Mouse (Mus musculus) erythroid progenitor cell, adult 5-6 weeks (primary cell): ENCODE data around the gene Gas2l3. TPM values are rescaled to one million over a fixed set of nuclear protein-coding genes. Genes with fewer than 3 reads are reported as not detected.

Source experiments
- ATAC-seq: replicated peaks from 2 replicates; pipeline ENCODE4 v1.8.0; 2016; ENCODE audit warnings: moderate number of reproducible peaks, mild to moderate bottlenecking, moderate TSS enrichment, inconsistent platforms; ENCODE audit not compliant: poor library complexity, low FRiP score, severe bottlenecking
- total RNA-seq, 2 experiments: library from RNA; stranded (forward) in 1 of 2; stranded (reverse) in 1 of 2; fragments of 150-400 nt in 1 of 2; fragments of 186-747, 209-891 nt in 1 of 2; gene quantifications; 2 replicates each; pipeline versions ENCODE4 v1.2.3 to v1.2.4; 2015 to 2017; ENCODE audit warnings: low replicate concordance in 2 of 2

Gene Gas2l3
- total RNA-seq, 2 experiments from 2014 or later, result 53.2 to 110 TPM

DNA sequence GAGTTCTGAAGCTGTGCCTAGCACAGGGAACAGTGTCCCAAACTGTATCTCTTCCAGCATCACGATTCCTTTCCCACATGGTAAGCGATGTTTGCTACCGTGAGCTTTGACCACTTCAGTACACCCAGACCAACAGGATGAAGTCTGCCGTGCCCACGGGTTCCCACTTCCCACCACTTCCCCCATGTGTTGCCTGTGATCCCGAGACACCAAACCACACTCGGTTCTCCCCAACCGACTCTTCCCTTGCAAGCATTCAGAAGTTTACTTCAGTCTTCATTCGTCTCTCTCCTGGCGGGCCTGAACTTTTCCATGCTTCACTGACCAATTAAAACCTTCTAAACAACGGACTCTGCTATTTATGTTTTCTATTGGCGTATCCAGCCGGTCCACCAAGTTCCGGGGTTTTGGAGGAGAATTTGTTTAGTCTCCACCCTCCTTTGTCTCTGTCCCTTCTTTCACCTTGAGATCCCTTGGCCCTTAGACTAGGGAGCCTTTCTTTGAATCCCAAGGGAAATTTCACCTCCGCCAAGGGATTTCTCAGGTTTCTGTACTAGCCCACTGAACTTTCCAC, 9.4 kb upstream of the Gas2l3 start:
- ATAC-seq, result no peak

GRCm38 (mm10) chr10:89450411-89450810, 6.6 kb upstream of the Gas2l3 start:
- no peak for ATAC-seq

GRCm38 (mm10) chr10:89444381-89444780, 614 bp upstream of the Gas2l3 start:
- 0 out of 2 replicates have a peak, but pooled peaks have one; percentile 4 for ATAC-seq

DNA sequence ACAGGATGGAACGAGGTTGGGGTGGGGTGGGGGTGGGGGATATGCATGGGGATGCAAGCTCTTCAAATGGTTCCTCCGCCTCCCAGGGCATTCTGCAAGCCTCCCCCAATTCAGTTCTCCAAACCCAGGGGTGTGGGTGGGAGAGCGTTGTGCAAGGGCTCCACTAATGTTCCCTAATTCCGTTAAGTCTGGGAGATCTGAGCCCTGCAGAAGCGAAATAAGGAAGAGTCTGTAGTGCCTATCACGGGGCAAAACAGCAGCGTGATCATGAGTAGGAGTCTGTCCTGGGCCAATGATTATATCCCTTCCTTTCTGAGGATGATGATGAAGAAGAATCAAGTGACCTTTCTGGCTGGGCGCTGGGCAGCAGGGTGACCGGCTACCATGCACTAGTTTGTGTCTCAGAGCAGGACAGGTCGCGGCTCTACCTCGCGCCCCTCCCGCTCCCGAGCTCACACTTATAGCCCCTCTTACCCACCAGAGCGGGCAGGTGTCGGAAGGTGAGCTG, 598 bp downstream of the Gas2l3 start:
- ATAC-seq, result peak; percentile 36; the same call in 1 of the 2 replicates

DNA sequence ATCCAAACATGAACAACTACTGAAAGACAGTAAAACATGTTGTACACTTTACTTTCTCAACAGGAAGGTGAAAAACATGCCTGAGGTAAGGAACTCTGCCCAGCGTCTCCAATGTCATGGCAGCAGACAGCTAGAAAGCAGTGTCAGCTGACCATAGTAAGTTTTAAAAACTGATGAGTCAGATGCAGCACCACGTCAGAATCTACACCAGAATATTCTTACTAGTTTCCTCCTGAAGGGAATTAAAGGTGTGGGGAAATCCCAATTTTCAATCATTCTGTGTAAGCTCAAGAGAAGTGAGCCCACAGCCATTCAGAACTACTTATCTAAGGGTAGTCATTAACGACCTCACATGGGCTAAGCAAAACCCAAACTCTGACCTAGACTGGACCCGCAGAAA, 1.1 kb downstream of the Gas2l3 start:
- peak; percentile 52 for ATAC-seq

DNA sequence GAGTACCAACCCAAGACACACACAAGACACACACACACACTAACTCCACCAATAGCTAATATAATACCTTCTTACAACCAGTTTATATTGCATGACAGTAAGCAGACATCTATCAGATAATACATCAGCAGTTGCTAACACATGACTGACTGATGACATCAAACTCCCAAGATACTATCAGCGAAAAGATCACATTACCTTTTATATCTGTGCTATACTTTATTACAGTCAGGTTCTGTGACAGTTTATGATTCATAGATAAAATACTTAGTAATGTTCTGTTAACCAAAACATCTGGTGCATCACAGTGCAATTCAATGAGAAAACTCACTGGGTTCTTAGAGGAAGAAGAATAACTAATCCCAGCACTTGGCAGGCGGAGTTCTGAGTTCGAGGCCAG, 1.8 kb downstream of the Gas2l3 start:
- no peak for ATAC-seq

DNA sequence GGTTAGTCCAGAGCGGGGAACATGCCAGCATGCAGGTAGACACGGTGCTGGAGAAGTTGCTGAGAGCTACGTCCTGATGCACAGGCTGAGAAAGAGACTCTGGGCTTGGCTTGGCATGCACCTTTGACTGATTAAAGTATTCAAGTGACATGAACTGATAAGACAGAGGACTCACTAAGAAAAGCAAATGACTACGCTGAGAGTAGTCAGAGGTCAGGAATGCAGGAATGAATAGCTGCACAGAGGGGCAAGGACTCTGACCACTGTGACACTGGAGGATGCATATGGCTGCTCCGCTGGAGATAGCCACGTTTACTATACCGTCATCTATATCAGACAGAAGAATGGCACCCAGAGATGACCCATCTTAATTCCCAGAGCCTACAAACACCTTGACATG, 4.4 kb downstream of the Gas2l3 start:
- ATAC-seq, result no peak

GRCm38 (mm10) chr10:89437996-89438395, 5.8 kb downstream of the Gas2l3 start:
- no peak for ATAC-seq

DNA sequence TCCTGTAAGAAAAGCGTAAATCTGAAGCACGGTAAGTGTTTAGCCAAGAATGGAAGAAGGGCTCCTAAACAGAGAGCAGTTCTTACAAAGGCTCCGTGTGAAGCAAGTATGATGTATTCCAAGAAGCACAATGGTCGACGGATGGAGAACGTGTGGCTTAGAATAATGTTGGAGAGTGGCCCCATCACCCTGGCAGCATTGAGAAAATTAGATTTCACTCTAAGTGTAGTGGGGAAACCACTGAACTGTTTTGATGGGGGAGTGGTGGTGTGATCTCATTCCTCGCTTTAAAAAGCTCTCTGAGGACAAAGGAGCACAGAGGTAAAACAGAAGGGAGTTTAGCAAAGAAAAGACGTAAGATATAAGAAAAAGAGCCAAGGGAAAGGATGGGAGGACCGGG, 6.3 kb downstream of the Gas2l3 start:
- no peak for ATAC-seq

GRCm38 (mm10) chr10:89435920-89436319, 7.8 kb downstream of the Gas2l3 start:
- ATAC-seq, result no peak

GRCm38 (mm10) chr10:89435413-89435812, 8.4 kb downstream of the Gas2l3 start:
- no peak for ATAC-seq

- ATAC-seq, result no peak
Observed at GRCm38 (mm10) chr10:89434509-89435210, 9.1 kb downstream of the Gas2l3 start.

DNA sequence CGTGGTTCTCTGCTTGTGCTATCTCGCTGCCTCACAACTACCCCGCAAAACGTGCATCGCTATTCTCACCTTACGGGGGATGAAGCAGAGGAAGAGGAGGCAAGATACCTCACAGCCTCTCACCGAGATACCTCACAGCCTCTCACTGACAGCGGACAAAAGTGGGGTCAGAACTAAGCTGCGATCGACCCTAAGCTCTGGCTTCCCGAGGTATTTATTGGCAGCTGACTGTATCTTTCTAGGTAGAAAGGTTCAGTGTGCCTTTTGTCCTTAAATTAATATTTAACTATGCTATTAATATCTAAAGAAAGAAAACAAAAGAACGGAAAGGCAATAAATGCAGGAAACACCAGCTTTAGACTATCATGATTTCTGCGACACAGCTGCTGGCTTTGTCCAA, 11.0 kb downstream of the Gas2l3 start:
- no peak for ATAC-seq

DNA sequence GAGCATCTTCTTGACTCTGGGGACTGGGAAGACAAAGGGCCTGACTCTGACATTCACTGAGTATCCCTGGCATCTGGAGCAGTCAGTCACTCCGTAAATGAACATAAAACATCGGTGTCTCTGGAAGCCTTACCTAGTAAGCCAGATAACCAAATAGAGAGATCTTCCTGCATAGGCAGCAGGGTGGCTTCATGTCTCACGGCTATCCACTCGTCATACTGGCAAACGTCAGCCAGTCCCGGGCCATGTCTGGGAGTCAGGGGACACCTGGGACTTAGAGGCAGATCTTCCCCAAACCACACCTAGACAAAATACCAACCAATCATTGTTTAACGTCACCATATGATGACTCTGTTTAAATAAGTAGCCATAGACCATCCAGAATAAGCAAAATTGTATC, 13.0 kb downstream of the Gas2l3 start:
- no peak for ATAC-seq

GRCm38 (mm10) chr10:89424800-89425393, 18.9 kb downstream of the Gas2l3 start:
- no peak for ATAC-seq

DNA sequence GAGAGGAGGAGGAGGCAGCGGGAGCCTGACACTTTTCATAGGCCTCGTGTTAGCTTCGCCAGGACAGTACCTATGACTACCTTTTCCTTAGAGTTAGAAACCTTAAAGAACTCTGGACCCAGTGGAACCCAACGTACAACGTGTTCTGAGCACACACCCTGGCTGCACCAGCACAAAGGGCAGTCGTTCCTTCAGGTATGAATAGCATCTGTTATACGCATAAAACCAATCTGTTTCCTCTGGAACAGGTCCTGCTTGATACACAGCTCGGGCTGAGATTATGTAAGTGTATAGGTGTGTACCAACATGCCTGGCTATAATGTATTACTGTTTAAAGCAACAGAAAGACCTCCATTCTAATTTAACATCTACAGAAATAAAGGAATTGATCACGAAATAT, 19.6 kb downstream of the Gas2l3 start:
- ATAC-seq, result no peak

DNA sequence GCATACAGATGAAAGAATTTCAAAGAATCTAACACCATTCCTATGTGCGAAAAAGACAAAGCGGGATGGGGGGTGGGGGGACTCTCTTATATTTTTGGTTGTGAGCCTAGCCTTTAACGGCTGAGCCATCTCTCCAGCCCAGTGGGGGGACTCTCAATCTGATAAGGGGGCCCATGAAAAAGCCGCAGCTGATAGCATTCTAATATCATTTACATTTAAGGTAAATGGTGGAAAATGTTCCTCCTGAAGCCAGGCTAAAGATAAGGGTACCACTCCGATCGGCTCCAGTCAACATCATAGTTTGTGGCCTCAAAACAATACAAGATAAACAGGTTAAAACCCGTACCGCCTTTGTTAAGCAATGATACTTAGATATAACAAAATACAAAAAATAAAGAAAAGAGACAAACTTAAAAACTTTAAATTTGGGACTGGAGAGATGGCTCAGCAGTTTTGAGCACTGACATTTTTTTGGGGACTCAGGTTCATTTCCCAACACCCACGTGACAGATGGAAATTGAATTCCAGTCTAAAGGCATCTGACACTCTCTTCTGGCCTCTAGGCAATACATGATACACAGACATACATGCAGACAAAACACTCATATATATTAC, 20.5 kb downstream of the Gas2l3 start:
- no peak for ATAC-seq

DNA sequence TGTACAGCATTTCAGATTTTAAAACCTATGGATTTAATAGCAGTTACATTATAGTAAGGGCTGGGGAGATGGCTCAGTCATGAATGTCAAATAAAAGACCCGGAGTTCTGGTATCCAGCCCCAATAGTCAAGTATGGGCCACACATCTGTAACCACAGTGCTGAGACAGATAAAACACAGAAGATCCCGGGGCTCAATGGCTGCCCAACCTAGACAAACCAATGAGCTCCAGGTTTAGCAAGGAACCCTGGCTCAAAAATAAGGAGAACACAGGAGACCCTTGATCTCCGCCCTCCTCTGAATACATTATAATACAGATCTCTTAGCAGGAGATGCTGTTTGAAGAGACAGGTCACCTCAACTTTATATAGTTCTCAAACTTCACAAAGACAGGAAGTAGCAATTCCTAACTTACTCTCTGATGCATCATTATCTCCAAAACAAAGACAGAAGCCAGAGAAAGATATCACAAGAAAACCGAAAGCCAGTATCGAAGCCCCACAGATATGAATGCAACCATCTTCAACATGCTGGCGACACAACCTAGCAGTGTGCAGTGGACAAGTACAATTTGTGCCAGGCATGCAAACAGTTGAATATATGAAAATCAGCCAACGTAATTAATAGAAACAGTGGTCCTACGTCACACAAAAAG, 21.1 kb downstream of the Gas2l3 start:
- ATAC-seq, result 0 out of 2 replicates have a peak, but pooled peaks have one; percentile 36

DNA sequence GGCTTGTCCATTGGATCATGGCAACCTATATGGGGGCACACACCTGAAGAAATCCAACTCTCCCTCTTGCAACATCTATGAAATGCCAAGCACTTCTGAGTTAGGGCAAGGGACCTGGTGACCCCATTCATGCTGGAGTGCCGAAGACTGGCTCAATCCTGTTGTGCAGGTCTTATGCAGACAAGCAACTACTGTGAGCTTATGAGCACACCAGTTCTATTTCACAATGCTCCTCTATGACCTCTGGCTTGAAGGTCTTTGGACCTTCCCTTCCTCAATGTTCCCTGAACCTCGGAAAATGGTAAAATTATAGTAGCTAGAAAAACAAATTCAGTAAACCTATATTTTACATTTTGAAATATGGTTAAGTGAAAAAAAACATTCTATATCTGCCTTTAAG, 25.8 kb downstream of the Gas2l3 start:
- ATAC-seq, result no peak

DNA sequence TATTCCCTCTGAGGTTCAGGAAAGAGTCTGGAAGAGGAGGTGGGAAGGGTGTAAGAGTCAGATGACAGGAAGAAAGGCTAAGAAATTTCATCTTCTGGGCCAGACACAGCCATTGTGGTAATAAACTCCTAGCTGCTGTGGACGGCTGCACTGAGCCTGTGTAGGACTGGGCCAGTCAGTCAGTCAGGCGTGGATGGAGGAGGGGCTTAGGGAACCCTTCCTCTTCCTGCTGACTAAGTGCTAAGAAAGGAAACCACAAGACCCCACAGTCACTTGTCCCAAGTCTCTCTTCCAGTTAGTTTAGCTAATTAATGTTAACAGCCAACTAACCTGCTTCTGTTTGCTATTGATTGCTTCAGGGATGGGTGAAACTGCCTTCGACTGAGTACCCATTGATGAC, 28.3 kb downstream of the Gas2l3 start:
- no peak for ATAC-seq
